Mouse (Mus musculus): ENCODE data around the gene Lck.

Lck gene

DNA sequence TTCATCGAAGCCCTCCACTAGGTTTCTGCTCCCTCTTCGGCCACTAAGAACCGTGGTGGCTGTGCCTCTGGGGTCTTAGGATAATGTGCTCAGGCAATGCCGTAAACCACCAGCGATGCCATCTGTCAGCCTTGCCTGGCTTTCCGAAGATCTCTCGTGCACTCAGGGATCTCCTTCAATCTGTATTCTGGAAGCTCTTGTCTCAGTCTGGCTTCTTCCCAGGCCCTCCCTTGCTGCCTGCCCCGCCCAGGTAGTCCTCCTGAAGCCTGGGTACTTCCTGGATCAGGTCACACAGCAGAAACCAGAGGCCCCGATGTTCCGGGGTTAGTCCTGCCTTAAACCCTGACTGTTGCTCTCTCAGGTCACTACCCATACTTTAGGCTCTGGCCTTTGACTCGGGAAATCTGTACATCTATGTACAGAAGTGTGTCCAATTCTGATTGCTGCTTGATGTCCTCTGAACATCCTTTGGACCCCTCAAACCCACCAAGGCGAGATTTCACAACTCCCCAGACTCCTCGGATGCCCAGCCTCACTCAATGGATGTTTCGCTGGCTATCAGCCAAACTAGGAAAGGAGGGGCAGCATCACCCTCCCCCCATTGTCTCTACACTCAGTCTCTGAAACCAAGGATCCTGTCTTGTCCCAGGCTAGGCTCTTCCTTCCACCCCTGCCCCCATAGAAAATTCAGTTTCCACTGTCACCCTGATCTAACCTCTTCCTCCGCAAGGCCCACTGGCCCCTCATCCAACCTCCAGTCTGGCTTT, 64.4 kb downstream of the Lck start:
- DNase-seq (ENCODE audit: low read depth, low spot score), result no peak

DNA sequence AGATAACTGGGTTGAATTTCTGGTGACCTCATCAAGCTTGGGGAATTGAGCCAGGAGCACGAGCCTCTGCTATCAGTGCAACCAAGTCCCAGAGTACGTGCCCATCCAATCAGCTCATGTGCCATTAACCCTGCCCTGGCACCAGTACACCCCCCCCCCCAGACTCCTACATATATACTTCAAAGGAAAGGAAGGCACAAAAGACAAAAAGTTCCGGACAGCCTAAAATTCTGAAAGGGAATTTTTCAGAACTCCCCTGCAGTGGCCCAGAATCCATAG, 65.3 kb downstream of the Lck start:
- DNase-seq (ENCODE audit: low read depth, low spot score), result no peak

DNA sequence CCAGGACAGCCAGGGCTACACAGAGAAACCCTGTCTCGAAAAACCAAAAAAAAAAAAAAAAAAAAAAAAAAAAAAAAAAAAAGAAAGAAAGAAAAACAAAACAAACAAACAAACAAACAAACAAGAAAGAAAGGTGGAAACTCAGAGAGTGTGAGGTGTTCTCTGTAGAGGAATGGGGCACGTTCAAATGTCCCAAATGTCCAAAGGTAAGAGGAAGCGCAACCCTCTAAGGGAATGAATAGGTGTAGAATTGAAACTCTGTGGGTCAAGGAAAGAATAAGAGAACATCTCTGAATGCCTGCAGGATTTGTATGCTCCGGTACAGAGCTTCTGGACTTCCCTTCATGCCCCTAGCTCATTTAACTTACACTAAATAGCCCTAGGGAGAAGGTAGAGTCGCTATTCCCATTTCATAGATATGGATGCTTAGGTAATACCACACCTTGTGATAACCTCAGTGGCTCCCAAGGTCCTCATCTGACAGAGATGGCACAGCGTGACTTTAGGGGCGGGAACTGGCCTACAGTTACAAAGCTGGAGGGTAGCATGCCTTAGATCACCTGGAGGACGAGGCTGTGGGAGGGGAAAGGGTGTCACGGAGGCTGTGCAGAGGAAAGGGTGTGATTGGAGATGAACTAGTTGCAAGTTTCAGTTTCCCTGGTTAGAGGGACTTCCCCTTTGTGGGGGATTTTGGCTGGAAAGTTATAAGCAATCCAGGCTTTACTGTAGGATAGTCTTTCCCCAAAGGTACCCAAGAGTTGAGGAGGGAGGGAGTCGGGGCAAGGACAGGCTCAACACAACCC, 65.8 kb downstream of the Lck start:
- DNase-seq (ENCODE audit: low read depth, low spot score), result no peak

DNA sequence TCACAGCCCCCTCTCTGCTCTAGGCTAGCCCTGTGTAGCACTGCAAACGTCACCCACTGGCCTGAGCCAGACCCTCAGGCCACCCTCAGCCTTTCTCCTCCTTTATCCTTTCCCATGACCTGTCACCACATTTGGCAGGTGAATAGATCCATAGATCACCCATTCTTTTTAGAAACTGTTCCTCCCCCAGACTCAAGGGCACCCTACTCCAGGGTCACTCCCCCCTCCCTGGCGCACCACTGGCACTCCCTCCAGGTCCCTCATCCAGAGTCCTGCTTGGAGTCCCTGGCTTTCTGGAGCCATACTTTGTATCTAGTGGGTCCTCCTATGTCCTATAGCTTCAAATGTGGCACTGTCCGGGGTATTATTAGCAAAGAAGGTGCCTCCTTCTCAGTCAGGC, 67.9 kb downstream of the Lck start:
- no peak for DNase-seq (ENCODE audit: low read depth, low spot score)

DNA sequence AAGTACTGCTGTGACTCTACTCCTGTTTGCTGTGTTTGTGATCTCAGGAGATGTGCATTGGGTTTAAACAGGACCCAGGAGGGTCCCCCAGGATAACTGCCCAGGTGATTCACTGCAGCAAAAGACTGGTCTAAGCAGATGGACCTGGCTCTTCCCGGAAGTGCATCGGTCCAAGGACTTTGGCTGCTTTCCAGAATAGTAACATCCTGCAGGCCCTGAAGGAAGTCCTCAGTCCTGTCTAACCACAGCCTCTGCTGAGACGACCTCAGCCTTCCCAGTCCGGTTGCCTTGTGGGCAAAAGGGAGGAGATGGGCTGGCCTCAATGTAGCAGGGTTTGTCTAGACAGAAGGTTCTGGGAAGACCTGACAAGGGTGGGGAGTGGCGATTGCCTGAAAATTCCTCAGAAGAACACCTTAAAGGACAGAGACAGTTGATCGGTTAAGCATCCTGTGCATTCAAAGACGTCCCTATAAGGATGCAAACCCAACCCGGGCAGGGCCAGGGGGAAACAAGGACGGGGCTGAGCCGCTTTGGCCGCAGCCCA, 70.5 kb downstream of the Lck start:
- no peak for DNase-seq (ENCODE audit: low read depth, low spot score)

DNA sequence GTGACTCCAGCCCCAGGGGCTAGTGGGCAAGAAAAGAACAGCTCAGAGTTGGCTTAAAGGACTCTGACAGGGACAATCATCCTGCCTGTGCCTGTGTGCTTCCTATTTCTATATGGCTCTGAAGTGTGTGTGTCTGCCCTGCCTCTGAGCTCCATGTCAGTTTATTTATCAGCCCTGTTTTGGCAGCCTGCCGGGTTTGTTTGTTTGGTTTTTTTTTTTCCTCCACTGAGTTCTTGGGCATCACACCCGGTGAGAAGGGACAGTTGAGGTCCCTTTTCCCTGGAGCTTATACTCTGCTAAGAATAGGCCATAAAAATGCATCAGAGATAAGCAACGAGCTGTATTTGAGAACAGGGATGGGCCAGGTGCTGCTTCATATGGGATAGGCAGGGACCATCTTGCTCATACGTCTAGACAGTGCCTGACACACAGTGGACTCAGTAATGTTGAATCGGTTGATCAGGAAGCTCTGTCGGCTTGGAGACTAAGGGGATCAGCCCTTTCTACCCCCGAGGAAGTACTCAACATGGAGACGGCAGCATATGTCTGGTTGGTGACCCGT, 71.0 kb downstream of the Lck start:
- no peak for DNase-seq (ENCODE audit: low read depth, low spot score)

DNA sequence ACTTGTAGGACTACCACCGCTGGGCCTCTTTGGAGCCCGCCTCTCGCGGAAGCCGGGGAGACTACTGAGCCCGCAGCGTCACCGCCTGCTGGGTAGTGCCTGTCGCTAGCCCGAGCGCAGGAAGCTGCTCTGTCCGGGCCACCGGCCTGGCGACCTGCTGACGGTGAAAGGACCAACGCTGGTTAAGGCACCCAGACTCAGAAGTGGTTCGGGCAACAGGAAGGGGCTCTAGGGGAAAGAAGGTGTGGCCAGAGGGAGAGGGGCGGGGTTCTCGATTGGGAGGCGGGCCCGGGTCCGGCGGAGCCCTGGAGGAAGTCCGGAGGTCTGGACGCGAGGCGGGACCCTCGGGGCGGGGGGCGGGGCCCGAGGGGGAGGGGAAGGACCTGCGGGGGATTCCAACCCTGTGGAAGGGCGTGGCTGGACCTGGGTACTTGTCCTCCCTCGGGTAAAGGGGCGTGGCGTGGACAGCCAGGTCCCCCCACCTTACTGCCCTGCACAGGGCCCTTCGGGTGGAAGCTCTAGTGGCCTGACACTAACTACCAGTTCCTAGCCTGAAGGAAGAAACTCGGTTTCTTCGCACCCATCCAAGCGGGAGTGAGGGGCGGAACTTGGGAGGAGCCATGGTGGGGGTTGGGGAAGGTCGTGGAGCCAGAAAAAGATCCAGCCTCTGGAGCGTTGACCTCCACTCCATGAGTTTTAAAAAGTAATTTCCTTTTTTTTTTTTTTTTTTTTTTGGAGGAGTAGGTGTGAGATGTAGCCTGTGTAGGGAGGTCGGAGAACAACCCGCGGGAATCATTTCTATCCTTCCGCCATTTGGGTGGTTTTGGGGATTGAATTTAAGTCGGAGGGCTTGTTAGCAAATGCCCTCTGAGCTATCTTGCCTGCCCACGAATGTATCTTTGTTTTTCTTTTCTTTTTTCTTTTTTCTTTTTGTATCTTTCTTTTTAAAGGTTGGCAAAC, 72.6 kb downstream of the Lck start:
- DNase-seq (ENCODE audit: low read depth, low spot score), result no peak

DNA sequence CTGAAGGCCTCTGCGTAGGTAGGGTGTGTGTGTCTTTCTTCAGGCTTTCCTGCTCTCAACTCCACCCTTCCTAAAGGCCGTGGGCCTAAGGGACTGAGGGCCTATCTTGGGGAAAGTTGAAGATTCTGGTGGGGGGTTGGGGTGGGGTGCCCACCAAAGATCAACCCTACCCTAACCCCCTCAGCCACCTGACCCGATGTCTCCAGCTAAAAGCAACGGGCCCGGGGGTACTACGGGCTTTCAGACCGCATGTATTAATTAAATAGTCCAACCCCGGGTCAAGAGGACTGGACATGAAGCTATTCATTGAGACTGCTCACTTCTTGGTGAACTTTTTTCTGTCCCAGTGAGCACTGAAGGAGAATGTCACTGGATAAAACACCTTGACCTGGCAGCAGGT, 73.4 kb downstream of the Lck start:
- no peak for DNase-seq (ENCODE audit: low read depth, low spot score)

DNA sequence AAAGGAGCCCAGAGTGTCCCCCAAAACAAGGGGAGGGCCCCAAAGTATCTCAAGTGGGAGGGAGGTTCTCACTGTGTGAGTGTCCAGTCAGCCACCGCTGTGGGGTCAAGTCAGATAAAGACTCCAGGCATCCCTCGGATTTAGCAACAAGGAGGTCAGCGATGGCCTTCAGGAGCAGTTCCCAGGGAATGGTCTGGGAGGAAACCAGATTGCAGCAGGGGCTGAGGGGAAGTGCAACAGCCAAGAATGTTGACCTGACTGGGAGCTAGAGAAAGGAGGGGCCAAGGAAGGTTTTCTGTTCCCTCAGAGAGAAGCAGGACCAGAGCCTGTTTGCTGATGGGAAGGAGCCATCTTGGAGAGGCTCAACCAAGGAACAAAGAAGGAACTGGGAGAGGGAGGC, 74.5 kb downstream of the Lck start:
- DNase-seq (ENCODE audit: low read depth, low spot score), result no peak

Measured in brain, embryonic 18.5 days (tissue).